Mouse (Mus musculus) frontal cortex, adult (tissue): ENCODE measurements around the gene Tppp3.

Source experiments
- ATAC-seq: cut with Nextera tagmentation; 2 replicates; pipeline ENCODE4 v1.9.2; 2017; ENCODE audit warnings: mild to moderate bottlenecking, moderate library complexity, mixed read lengths; ENCODE audit not compliant: low TSS enrichment

The Tppp3 gene

DNA sequence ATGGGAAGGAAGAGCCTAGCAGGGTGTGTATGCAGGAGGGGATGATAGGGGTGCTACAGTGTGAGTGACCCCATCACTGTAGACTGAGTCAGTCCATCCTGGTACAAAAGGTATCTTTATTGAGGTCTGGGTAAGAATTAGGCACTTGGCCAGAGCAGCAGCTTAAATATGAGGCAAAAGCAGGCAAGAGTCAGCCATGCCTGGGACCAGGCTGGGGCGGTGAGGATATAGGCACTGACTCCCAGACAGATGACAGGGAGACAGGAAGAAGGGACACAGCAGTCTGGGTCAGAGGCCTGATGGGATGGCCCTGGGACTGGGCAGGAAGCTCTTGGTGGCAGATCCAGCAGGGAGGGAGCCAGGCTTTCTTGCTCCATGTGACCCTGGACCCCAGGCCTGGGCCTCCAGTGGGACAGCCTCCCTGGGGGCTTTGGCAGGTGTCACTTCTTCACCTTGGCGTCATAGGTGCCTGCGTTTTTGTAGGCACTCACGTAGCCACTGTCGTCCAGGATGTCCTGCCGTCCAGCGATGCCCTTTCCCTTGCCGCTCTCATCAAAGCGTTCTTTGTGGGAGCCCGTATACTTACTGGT, 3.8 kb downstream of the Tppp3 start:
- no peak for ATAC-seq

DNA sequence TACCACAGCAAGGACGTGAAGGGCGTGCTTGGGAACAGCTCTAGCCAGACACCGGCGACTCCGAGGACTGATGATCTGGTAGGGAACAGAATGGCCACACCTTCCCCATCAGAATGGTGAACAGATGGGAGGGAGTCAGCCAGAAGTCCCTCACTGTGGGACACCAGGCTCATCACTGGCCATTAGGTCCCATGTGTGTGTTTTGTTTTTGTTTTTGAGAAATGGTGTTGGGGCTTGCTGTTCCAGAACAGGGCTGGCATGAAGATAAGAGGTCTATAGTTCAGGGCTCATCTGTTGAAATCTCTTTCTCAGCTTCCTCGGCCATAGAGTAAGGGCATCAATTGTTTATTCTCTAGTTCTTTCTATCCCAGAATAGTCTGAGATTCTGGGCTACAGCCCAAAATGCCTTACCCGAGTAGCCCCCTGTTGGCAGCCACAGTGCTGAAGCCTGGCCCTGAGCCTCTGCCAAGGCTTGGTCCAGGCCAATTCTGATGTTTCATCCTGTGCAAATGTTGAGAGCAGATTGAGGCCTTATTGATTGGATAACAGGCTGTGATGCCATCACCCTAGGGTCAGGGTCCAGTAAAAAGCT, 4.5 kb downstream of the Tppp3 start:
- peak; percentile 21; the same call in 1 of the 2 replicates for ATAC-seq

DNA sequence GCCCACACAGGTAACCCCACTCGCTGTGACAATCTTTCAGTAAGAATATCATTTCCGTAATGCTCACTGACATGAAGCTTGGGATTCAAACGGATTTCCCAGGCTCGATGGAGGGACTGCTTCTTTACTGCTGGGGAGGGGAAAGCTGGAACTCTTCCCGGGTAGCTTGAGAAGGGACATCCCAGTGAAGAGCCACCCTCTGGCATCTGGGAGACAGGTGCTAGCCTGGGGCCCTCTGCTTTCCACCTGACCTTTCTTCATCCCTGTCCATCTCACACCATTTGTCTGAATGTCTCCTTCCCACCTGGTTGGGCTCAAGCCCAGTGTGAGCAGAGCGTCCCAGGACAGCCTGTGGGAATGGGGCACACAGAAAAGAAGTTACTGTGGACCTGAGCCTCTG, 5.1 kb downstream of the Tppp3 start:
- ATAC-seq = no peak

DNA sequence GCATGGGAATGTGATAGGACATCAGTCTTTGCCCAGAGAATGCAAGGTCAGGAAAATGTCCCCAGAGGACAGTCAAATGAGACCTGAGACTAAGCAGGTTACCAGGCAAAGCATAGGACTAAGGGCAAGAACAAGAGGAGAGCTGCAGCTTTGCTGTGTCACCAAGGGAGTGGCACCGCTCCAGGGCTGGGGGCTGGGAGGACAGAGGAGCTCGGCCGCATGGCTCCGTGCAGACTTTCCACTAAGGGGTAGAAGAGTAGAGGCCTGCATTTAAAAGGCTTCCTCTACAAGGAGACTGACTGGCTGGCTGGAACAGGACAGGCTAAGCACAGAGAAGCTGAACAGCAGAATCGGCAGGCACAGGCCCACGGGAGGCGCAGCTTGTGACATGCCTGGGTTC, 6.7 kb downstream of the Tppp3 start:
- ATAC-seq = no peak

DNA sequence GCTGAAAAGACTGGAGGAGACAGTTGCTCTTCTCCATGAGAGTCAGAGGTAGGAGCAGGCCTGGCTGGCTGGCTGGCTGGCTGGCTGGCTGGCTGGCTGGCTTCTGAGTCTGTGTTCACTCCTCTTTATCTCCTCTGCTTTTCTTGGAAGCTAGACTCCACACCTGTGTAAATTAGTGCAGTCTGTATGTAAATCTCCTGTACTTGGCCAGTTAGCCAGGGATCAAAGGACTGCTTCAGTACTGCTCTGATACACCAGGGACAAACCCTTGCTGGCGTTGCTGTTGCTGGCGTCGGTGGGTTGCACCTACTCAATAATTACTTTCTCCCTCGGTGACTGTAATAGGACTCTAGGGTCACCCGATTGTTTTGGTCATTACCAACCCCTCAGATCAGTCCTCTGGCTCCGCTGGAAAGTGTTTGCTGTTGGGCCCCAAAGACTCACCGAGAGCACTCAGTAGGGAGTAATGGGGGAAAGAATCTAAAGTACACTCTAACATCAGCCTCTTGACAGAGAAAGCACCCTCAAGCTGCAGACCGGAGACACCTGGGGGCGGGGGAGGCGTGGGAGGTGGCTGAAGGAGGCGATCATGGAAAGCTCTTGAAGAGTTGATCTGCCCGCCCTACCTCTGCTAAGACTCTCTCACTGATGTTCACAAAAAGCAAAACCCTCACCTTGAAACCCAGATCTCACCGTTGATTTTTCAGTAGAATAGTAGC, 10.1 kb downstream of the Tppp3 start:
- no peak for ATAC-seq

DNA sequence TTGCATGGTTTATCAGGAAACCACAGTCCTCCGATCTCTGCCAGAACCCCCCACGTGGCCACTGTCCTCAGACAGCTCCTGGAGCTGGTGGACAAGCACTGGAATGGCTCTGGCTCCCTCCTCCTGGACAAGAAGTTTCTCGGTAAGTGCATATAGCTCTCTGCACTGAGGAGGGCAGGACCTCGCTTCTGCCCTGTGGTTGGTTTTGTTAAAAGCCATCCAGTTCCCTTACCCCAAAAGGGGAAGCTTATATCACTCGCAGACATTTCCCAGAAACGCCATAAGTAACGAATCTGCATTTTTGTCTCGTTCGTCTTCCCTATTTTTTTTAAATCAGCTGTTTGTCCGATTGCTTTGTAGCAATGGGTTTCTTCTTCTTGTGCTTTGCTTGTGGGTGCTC, 16.1 kb downstream of the Tppp3 start:
- no peak for ATAC-seq

DNA sequence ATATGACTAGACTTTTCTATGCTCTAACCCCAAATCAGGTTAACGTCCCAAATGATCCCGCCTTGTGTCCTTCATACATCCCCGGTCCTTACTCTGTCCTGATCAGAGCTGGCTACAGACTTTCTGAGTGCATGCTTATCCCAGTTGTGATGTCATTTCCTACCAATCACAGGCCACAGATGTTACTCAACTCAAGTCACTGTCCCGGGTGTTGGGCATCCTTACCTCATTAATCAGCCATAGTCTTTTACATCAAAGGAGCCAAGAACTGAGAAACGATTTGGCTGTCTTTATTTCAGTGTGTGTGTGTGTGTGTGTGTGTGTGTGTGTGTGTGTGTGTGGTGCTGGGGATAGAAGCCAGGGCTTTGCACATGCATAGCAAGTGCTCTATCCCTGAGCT, 17.2 kb downstream of the Tppp3 start:
- ATAC-seq = no peak

DNA sequence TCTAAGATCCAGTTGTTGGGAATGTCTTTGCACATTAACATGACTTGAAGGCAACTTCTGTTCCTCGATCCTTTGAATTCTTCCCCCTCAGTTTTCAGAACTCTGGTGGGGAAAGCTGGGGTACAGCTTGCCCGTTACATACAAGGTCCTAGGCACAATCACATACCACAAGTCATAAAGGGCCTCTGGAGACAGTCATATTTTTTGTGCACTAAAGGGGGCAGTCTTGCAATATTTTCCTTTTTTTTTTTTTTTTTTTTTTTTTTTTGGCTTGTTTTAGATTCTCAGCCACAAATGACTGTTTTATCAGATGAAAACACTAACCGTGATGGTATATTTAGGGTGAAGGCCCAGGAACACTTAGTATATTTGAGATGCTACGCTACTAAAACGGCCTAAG, 18.0 kb downstream of the Tppp3 start:
- ATAC-seq = no peak; the same call in 1 of the 2 replicates

DNA sequence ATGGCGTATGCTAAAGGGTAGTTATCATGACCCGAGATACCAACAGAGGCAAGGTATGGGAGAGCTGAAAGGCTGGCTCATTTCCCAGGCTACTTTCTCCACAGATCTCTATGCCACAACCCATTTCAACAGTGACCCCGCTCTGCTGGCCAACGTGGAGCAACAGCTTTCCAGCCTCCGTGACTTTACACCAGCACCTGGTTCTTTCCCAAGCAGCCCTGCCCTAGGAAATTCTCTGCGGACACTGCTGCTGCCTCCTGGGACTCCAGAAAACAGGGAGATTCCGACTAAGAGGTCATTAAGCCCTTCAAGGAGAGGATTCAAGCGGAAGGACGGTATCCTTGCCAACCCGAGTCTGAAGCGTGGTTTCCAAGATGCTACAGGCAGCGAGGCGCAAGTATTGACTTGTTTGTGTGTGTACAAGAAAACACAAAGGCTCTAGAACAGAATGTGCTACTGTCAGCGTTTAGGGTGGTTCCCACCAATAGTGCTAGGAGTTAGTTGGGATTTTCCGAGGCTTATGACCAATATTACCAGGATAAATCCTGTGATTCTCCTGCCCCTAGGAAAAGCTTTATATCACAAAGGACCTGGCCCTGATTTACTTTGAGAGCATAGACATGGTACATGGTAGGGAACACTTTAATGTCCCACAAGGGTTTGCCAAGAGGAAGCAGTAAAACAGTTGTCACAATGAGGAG, 19.3 kb downstream of the Tppp3 start:
- no peak for ATAC-seq

DNA sequence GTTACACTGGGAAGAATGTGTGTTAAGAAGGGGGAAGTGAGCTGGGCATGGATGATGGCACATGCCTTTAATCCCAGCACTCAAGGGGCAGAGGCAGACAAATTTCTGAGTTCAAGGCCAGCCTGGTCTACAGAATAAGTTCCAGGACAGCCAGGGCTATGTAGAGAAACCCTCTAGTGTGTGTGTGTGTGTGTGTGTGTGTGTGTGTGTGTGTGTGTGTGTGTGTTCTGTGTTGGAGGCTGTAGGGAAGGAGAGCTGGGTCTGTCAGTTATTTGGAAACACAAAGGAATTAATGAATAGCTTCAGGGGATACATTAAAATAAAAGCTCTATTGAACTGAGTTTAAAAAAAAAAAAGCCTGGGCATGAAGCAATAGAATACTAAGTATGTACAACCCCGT, 20.3 kb downstream of the Tppp3 start:
- no peak for ATAC-seq

DNA sequence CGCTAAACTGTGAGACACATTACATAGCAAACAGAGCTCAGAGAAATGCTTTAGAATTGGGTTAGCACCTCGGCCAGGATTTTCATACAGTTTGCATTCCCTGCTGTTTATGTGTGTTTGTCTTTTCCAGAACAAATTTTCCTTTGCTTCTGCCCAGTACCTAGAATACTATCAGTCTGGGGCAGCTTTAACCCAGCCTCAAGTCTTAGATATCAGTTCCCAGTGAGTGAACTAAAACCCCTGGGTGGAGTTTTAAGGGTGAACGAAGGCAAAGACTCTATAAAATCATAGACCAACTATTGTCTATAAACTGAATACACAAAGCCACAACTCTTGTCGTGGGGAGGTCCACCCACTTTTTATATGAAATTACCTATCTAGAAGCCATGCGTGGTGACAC, 22.7 kb downstream of the Tppp3 start:
- ATAC-seq = no peak

DNA sequence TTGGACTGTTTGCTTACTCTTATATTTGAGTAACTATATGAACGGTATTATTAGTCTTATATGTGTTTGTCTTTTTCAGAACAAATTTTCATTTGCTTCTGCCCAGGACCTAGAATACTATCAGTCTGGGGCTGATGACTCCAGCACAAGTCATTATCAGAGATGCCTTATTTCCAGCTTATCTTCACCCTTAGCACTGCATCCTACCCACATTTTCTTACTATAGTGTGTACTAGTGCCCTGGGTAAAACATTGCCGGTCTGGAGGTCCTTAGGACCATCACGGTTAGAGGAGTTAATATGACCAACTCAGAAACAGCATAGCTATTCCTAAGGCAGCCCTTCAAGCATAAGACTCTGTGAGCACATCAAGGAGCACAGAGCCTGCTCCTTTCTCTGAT, 23.1 kb downstream of the Tppp3 start:
- ATAC-seq = no peak

DNA sequence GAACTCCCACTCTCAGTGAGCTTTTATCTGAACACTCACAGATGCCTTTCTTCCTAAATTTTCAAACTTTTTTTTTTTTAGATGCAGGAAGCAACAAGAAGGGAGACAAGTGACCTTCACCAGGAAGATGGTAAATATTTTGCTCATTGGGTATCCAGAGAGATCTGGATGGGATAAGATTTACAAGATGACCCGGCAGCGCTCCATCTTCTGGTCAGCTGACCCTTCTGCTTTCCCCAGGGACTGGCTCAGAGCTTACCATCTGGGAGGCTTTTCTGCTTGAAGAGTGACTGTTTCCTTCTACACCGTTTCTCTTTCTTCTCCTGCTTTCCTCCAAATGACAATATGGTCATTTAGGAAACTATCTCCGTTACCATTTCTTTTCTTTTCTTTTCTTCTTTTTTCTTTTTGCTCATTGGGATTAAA, 25.2 kb downstream of the Tppp3 start:
- ATAC-seq = peak; percentile 55

DNA sequence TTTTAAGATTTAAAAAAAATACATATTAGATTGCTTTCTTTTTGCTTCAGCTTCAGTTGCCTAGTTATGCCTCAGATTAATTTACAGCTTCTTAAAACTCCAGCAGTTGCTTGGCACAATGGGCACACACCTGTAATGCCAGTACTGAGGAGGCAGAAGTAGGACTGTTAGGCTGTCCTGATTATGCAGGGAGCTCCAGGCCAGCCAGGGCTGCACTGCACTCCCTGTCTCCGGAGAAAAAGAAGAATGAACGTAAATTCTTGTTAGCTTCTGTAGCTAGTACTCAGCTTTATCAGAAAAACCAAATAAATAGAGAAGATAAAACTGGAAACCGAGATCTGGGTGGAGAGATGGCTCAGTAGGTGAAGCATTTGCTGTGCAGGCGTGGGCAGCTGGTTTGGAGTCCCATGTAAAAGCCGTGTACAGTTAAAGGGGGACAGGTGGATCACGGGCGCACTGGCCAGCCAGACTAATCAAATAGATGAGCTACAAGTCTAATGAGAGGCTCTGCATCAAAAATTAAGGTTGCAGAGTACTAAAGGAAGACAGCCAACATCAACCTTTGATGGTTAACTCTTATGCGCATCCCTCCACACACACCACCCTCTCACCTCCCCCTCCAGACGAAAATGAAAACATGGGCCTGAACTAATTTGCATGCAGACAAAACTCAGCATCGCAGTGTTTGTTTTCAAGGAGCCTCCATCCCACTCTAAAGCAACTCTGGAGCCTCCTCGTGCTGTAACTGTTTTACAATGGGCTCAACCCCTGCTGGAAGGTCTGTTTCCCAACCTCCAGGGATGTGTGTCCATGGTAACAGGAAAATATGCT, 25.8 kb downstream of the Tppp3 start:
- ATAC-seq = peak; percentile 91

DNA sequence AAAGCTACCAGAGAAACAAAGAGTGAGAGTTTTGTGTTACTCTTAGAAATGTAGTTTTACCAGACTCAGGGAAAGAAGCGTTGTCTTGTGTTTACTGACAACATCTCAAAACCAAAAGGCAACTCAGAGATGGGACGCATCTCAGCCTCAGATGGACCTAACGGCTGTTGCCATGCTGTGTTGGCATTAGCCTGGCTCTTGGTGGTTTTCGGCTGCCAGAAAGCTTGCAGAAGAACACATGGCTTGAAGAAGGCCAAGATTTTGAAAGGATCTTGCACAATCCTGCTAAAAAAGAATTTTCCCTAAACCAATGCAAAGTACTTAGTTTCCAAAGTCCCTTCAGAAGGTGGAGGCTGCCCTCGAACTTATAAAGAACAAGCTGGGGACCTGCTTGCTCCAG, 28.7 kb downstream of the Tppp3 start:
- no peak for ATAC-seq

DNA sequence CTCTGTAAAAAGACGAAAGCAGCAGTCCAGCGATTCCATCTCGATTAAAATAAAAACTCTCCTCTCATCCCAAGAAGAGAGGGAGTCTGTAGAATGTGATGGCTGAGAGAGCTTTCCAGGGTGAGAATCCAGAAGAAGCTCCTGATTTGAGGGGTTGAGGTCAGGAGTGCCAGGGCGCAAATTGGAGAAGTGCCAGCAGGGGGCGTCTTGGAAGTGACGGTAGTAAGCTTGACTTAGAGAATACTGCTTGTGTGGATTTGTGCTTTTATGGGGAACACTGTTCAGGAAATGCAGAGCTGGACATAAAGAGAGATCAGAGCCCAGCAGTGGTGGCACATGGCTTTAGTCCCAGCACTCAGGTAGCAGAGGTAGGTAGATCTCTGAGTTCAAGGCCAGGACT, 29.9 kb downstream of the Tppp3 start:
- ATAC-seq = no peak

DNA sequence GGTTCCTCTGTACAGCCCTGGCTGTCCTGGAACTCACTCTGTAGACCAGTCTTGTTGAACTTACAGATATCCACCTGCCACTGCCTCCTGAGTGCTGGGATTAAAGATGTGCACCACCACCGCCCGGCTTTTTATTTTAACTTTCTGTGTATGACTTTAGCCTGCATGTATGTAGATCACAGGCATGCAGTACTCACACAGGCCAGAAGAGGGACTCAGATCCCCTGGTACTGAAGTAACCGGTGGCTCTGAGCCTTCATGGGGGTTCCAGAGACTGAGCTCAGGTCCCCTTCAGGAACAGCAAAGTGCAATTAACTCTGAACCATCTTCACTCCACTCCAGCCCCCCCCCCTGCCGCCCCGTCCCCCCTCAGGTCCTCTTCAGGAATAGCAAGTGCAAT, 32.5 kb downstream of the Tppp3 start:
- no peak for ATAC-seq

DNA sequence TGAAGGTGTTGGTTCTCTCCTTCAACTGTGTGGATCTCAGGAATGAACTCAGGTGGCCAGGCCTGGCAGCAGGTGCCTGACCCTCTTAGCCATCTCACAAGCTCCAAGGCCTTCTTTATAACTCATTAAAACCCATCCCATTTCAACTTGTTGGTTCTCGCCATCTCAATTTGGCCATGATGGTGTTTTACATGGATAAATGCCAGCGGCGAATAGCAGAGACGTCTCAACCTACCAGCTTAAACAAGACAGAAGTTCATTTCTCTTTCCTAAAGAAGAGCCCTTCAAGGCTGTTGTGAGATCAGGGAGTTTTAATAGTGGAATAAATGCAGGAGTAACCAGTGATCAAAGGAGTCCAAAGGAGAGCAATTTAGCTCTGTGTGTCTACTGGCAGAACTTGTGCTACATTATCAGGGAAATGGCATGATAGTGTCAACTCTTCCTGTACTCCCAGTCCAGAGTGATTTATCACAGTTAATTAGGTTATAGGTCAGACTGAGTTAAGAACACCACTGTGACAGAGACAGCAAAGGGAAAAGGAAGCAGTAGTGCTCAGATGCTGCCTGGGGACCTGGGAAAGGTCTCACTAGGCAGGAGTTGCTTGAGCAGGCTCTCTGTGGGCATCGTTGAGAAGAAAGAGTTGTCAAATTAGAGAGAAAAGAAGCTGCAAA, 34.1 kb downstream of the Tppp3 start:
- no peak for ATAC-seq

DNA sequence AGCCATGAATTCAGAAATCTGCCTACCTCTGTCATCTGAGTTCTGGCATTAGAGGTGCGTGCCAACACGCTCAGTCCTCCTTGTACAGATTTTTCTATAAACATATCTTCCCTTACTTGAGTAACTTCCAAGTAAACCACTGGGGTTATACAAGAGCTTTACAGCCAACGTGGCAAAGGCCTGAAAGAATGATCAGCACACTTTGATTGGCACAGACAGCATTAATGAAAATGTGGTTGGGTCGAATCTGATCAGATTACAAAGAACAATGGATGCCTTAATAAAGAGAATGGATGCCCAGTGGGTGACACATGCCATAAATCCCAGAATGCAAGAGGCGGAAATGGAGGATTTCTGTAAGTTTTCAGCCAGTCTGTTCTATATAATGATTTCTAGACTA, 35.1 kb downstream of the Tppp3 start:
- no peak for ATAC-seq

DNA sequence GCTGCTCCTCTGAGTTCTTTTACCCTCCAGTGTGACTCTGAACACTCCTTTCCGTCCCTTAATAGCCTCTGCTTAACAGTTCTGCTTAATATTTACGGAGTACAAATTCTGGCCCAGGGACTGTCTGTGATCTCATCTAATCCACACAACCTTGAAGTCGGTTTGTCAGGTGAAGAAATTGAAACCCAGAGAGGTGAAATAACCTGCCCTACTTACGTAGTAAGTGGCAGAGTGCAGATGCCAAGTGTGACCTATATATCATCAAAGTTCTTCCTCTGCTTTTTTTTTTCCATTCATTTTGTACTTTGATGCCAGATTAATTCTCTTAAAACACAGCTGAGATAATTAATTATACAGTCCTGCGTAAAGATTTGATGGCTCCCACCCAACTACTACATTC, 37.2 kb downstream of the Tppp3 start:
- ATAC-seq = no peak

DNA sequence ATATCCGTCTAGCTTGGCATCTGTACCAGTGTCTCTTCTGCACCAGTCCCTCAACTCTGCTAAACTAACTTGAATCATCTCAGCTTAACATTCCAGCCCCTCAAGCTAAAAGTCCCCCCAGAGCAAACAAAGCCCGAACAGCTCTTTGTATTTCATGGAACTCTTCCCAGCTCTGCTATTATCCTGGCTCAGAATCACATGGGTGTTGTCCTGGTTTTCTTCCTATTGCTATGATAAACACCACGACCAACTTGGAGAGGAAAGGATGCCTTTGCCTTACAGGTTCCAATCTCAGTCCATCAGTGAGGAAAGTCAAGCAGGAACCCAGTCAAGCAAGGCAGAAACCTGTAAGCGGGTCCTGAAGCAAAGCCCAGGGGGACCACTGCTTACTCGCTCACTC, 37.8 kb downstream of the Tppp3 start:
- no peak for ATAC-seq
